Mouse (Mus musculus) heart, postnatal 0 days (tissue): ENCODE data around the gene Foxn3. TPM values are rescaled to one million over a fixed set of nuclear protein-coding genes. Genes with fewer than 3 reads are reported as not detected.

ENCODE experiments used
- ATAC-seq: fragments of 200-750 bp; cut with Nextera tagmentation; 2 replicates; pipeline ENCODE4 v1.8.0; 2017; ENCODE audit warnings: low read depth, moderate number of reproducible peaks, moderate library complexity; ENCODE audit not compliant: insufficient read depth
- DNase-seq: peaks from one replicate; pipeline ENCODE4 v3.0.0-alpha.2; 2016; ENCODE audit warnings: low spot score
- H3K27ac ChIP-seq: fragments of 300-500 bp; sonication (generic); 2 replicates; pipeline ENCODE4 v1.5.1; 2014; ENCODE audit warnings: low read depth, mild to moderate bottlenecking
- H3K27me3 ChIP-seq: fragments of 300-500 bp; sonication (generic); 2 replicates; pipeline ENCODE4 v1.6.1; 2014; ENCODE audit warnings: low read length, mixed read lengths; ENCODE audit not compliant: control insufficient read depth, insufficient read depth
- H3K36me3 ChIP-seq: fragments of 300-500 bp; sonication (generic); replicated peaks from 2 replicates; pipeline ENCODE4 v1.6.1; 2014; ENCODE audit warnings: low read length, mixed read lengths; ENCODE audit not compliant: control insufficient read depth, insufficient read depth
- H3K4me1 ChIP-seq: fragments of 300-500 bp; sonication (generic); 2 replicates; pipeline ENCODE4 v1.6.1; 2014; ENCODE audit warnings: antibody characterized with exemption; ENCODE audit not compliant: control insufficient read depth, insufficient read depth
- H3K4me2 ChIP-seq: fragments of 300-500 bp; sonication (generic); 2 replicates; pipeline ENCODE4 v1.6.1; 2014; ENCODE audit warnings: low read depth, mild to moderate bottlenecking, low read length, moderate library complexity
- H3K4me3 ChIP-seq: fragments of 300-500 bp; sonication (generic); 2 replicates; pipeline ENCODE4 v1.5.1; 2014; ENCODE audit warnings: low read depth, low read length
- H3K9ac ChIP-seq: fragments of 300-500 bp; sonication (generic); replicated peaks from 2 replicates; pipeline ENCODE4 v1.6.1; 2014; ENCODE audit warnings: low read depth, low read length, mixed read lengths
- H3K9me3 ChIP-seq: fragments of 300-500 bp; sonication (generic); replicated peaks from 2 replicates; pipeline ENCODE4 v1.6.1; 2016; ENCODE audit warnings: low read length; ENCODE audit not compliant: control insufficient read depth
- CTCF ChIP-seq: IDR thresholded peaks from 2 replicates; pipeline ENCODE4 v1.5.1; 2016; ENCODE audit warnings: antibody characterized with exemption, control low read depth, low read depth
- EP300 ChIP-seq: IDR thresholded peaks from 2 replicates; pipeline ENCODE4 v1.6.1; 2016; ENCODE audit warnings: antibody characterized with exemption, low read depth
- WGBS: fragments of 180-500 bp; shearing (Covaris S2); extraction: QIAGEN DNeasy Blood & Tissue Kit; methylation state at CpG from one replicate; pipeline ENCODE4 v1.1.7; 2014; 5-methylcytosine and 5-hydroxymethylcytosine counted together
- polyA plus RNA-seq: library from polyadenylated mRNA; unstranded; fragments of >200 nt; fragmentation: Nextera tagmentation; extraction: Ambion mirVana; gene quantifications from 2 replicates; pipeline ENCODE4 v1.2.1, GENCODE M21; 2015
- total RNA-seq: library from RNA; depleted of rRNA; stranded (reverse); fragments of >200 nt; gene quantifications from 2 replicates; pipeline ENCODE4 v1.2.3, GENCODE M21; 2014; ENCODE audit warnings: low replicate concordance

Gene Foxn3
- total and polyA plus RNA-seq, 2 experiments from 2014 or later: 31.4 to 55.3 TPM

- Histone ChIP-seq H3K9ac (no peak overlapping the region), H3K36me3 (no peaks in the 10 kb centered on the region), H3K27me3 (no peaks in the 10 kb centered on the region), H3K4me1 (peaks cover 13% of the 10 kb centered on the region), H3K27ac (no peak overlapping the region), H3K9me3 (no peaks in the 10 kb centered on the region), H3K4me3 (no peak overlapping the region), H3K4me2 (no peak overlapping the region)
- DNase-seq: no peak
- no peak for TF ChIP-seq CTCF
- no peak for TF ChIP-seq EP300
- 76% methylated on average over 10 of the region's 10 CpGs for WGBS
- ATAC-seq: no peak
Measured at GRCm38 (mm10) chr12:99246984-99247746, 316.2 kb downstream of the Foxn3 start.

GRCm38 (mm10) chr12:99244673-99245072 lies 318.7 kb downstream of the Foxn3 start:
- Histone ChIP-seq H3K9ac (no peak overlapping the region), H3K27me3 (no peaks in the 10 kb centered on the region), H3K4me1 (peaks cover 8% of the 10 kb centered on the region), H3K9me3 (no peaks in the 10 kb centered on the region), H3K27ac (no peak overlapping the region), H3K36me3 (no peaks in the 10 kb centered on the region), H3K4me3 (no peak overlapping the region), H3K4me2 (no peak overlapping the region)
- DNase-seq (no peak), ATAC-seq (no peak)
- no peak for TF ChIP-seq CTCF
- TF ChIP-seq EP300: no peak
- WGBS: 81% methylated on average over 9 of the region's 9 CpGs

GRCm38 (mm10) chr12:99244264-99244663 lies 319.1 kb downstream of the Foxn3 start:
- 80% methylated on average over 6 of the region's 6 CpGs for WGBS

GRCm38 (mm10) chr12:99243316-99243715 lies 320.1 kb downstream of the Foxn3 start:
- Histone ChIP-seq H3K36me3 (no peaks in the 10 kb centered on the region), H3K27me3 (no peaks in the 10 kb centered on the region), H3K9me3 (no peaks in the 10 kb centered on the region), H3K4me1 (peaks cover 8% of the 10 kb centered on the region; the same call in 1 of the 2 replicates), H3K9ac (no peak overlapping the region), H3K4me3 (no peak overlapping the region), H3K27ac (no peak overlapping the region), H3K4me2 (no peak overlapping the region)
- DNase-seq: no peak
- no peak for ATAC-seq
- 93% methylated on average over 1 of the region's 1 CpGs for WGBS
- TF ChIP-seq EP300: no peak
- TF ChIP-seq CTCF: no peak

More at GRCm38 (mm10) chr12:99244264-99244663, 319.1 kb downstream of the Foxn3 start:
- peaks cover 8% of the 10 kb centered on the region; the same call in 1 of the 2 replicates for H3K4me1 ChIP-seq
- H3K9ac ChIP-seq: no peak overlapping the region
- H3K4me3 ChIP-seq: no peak overlapping the region
- DNase-seq (no peak), ATAC-seq (no peak)
- H3K27ac ChIP-seq: no peak overlapping the region
- no peaks in the 10 kb centered on the region for H3K9me3 ChIP-seq
- H3K4me2 ChIP-seq: no peak overlapping the region
- H3K27me3 ChIP-seq: no peaks in the 10 kb centered on the region
- no peaks in the 10 kb centered on the region for H3K36me3 ChIP-seq
- no peak for TF ChIP-seq EP300
- no peak for TF ChIP-seq CTCF

GRCm38 (mm10) chr12:99240185-99240726 lies 323.1 kb downstream of the Foxn3 start:
- 65% methylated on average over 5 of the region's 5 CpGs for WGBS
- no peaks in the 10 kb centered on the region for H3K9me3 ChIP-seq
- DNase-seq (no peak), ATAC-seq (no peak)
- H3K4me2 ChIP-seq: no peak overlapping the region
- no peaks in the 10 kb centered on the region for H3K27me3 ChIP-seq
- no peaks in the 10 kb centered on the region for H3K36me3 ChIP-seq
- no peak overlapping the region for H3K9ac ChIP-seq
- no peak overlapping the region for H3K27ac ChIP-seq
- H3K4me1 ChIP-seq: peaks cover 8% of the 10 kb centered on the region
- TF ChIP-seq CTCF (no peak), EP300 (no peak)
- no peak overlapping the region for H3K4me3 ChIP-seq
